Mouse (Mus musculus): ENCODE results near the gene 1700020N15Rik. TPM values are rescaled to one million over a fixed set of nuclear protein-coding genes. Genes with fewer than 3 reads are reported as not detected.
"Not testable (repeated sequence)": the region's sequence is repeated elsewhere in the genome, so short reads cannot be mapped to it uniquely, and the experiment has no call there.

1700020N15Rik gene
- not detected in 2 replicates for polyA plus RNA-seq (2014; fragmentation: Nextera tagmentation; extraction: Ambion mirVana)

GRCm38 (mm10) chrX:69945000-69945399 is at the start of gene 1700020N15Rik:
TSS of gene 1700020N15Rik (plus strand) at chrX:69945300.
- not testable (repeated sequence) for H3K4me3 ChIP-seq (ENCODE audit: low read depth, low read length); H3K36me3 ChIP-seq (ENCODE audit: insufficient read depth); H3K9ac ChIP-seq; H3K27ac ChIP-seq (ENCODE audit: low read depth); H3K27me3 ChIP-seq (ENCODE audit: insufficient read depth, low read length); DNase-seq; H3K9me3 ChIP-seq (ENCODE audit: low read depth, low read length); H3K4me1 ChIP-seq (ENCODE audit: insufficient read depth); H3K4me2 ChIP-seq; ATAC-seq (ENCODE audit: insufficient read depth)
- 49% methylated on average over 2 of the region's 5 CpGs for WGBS

GRCm38 (mm10) chrX:69976790-69977579 is 31.9 kb downstream of the 1700020N15Rik start:
- no peak overlapping the region for H3K27ac ChIP-seq (ENCODE audit: low read depth)
- no peak for DNase-seq
- H3K4me2 ChIP-seq, result no peak overlapping the region
- H3K4me1 ChIP-seq (ENCODE audit: insufficient read depth), result no peaks in the 10 kb centered on the region
- no peak for TF ChIP-seq CTCF (IDR thresholded peaks at IDR 0.05; ENCODE audit: low read depth)
- no peak for ATAC-seq (ENCODE audit: insufficient read depth)
- 71% methylated on average over 2 of the region's 2 CpGs for WGBS
- H3K36me3 ChIP-seq (ENCODE audit: insufficient read depth), result no peaks in the 10 kb centered on the region
- H3K27me3 ChIP-seq (ENCODE audit: insufficient read depth, low read length), result no peaks in the 10 kb centered on the region
- H3K4me3 ChIP-seq (ENCODE audit: low read depth, low read length), result no peak overlapping the region
- no peaks in the 10 kb centered on the region for H3K9me3 ChIP-seq (ENCODE audit: low read depth, low read length)
- H3K9ac ChIP-seq, result no peak overlapping the region
